Mouse (Mus musculus) myocyte (in vitro differentiated cells): ENCODE results near the gene Cacna1d.

ENCODE experiments used
- MAX ChIP-seq: IDR thresholded peaks from one replicate; pipeline ENCODE4 v1.6.1; 2011; ENCODE audit warnings: low read depth, mild to moderate bottlenecking, control low read depth
- POLR2A ChIP-seq: IDR thresholded peaks from one replicate; pipeline ENCODE4 v1.6.1; 2011; ENCODE audit warnings: low read depth, mild to moderate bottlenecking, control low read depth, moderate library complexity; ENCODE audit not compliant: insufficient read length
- POLR2AphosphoS2 ChIP-seq: IDR thresholded peaks from one replicate; pipeline ENCODE4 v1.6.1; 2011; ENCODE audit warnings: low read depth, control low read depth; ENCODE audit not compliant: insufficient read length
- TCF12 ChIP-seq: IDR thresholded peaks from one replicate; pipeline ENCODE4 v1.6.1; 2011; ENCODE audit warnings: mild to moderate bottlenecking, control low read depth; ENCODE audit not compliant: poor library complexity, insufficient read depth, severe bottlenecking

DNA sequence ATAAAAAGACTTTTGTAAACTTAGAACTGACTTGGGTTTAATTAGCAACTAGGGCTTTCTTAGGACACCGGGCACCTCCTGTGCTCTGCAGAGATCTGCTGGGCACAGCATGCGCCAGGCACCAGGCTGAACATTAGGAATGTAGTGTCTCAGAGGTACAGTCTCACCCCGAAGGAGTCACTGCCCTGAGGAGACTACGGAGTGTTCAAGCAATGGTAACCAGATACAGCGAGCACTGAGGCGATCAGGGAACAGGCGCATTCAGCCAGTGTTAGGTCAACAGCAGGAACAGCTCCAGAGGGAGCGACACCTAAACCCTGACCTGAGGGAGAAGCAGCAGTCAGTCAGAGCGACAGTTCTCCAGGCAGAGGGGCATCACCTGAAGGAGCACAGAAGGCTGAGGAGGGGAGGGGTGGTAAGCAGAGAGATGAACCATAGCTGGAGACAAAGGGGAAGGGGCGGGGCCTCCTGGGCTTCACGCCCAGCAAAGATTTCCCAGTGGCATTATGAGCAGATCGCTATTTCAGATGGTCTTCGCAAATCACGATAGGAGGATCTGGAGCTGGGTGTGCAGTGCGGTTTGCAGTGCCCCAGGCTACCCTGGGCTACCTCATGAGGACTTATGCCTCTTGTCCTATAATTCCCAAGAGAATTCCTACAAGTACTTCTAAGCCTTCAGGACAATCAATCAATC is 413.0 kb downstream of the Cacna1d start:
- TF ChIP-seq POLR2A (no peak), MAX (no peak), TCF12 (no peak), POLR2AphosphoS2 (no peak)
